Mouse (Mus musculus) sigmoid colon, adult 10 weeks (tissue): ENCODE data around the gene Dck. TPM values are rescaled to one million over a fixed set of nuclear protein-coding genes. Genes with fewer than 3 reads are reported as not detected.

ENCODE experiments used
- polyA plus RNA-seq: library from polyadenylated mRNA; stranded (reverse); fragments of 350-450 nt; fragmentation: Illumina TruSeq; extraction: RNeasy Lipid Tissue Mini Kit (QIAGEN cat#74804); gene quantifications from one replicate; pipeline ENCODE4 v1.2.3, GENCODE M21; 2014; ENCODE audit warnings: low read depth, low replicate concordance

The Dck gene
- polyA plus RNA-seq: 27.9 TPM

DNA sequence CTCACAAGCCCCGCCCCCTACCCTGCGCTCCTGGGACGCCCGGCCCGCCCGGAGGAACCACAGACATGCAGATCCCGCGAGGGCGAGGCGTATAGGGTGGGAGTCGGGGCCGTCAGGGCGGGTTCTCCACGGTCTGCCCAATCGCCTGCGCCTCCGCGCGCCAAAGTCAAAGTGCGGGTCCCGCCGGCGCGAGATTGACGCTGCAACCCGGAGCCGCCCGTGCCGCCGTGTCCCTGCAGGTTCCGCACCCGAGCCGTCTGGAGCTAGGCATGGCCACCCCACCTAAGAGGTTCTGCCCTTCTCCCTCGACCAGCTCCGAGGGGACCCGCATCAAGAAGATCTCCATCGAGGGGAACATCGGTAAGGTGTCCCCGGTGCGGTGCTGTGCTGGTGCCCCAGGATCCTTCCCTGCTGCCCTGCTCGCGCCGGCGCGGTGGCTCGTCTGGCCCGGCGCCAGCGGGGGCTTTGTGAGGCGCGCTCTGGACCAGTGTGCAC is at the start of gene Dck:
Gene Dck (plus strand): TSS at position 10 of the 495 bp plus-strand sequence.

DNA sequence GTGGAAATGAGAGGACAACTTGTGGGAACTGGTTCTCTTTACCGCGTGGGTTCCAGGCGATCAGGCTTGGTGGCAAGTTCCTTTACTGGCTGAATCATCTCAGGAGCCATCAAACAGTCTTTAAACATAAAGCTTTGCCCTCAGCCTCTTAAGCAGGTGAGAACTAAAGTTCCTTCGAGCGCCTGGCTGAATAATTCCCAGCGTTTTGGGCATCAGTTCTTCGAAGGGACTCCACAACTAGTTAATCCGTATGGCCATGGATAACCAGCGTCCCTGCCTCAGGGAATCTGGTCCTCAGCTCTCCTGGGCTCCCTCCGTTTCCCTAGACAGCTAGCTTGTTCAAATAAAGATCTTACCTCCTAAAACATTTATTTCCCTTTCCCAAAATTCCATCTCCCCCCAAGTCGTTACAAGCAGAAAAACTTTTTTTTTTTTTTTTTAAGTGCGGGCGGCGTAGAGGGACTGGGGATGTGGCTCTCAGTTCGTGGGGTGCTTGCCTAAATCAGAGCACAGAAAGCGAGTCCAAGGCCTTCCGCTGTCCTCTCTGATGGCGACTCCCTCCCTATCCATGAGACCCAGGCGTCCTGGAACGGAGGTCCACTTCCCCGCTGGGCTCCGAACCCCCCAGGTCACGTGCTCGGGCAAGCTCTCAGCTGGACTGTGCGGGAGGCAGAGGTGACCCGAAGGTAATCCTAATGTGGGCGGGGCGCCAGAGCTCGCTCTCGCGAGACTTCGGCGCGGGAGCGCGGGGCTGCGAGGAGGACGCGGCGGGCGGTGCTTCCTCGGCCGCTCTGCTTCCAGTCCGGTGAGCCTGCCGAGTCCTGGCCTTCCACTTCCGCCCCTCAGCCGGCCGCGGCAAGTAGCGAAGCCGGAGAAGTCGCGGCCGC is 44.4 kb upstream of the Dck start, which contains the start of gene Mob1b:
Gene Mob1b (plus strand): TSS at position 740 of the 887 bp plus-strand sequence.

Other genes starting within 250 kb of the Dck start
- gene Jchain, start 237.1 kb upstream of the Dck start, polyA plus RNA-seq: 1,250 TPM
- gene Utp3, start 210.5 kb upstream of the Dck start, polyA plus RNA-seq: 65.0 TPM
- 48.8 TPM for gene Rufy3, start 200.0 kb upstream of the Dck start, polyA plus RNA-seq
- 211 TPM for gene Grsf1, start 88.8 kb upstream of the Dck start, polyA plus RNA-seq
- 177 TPM for gene Mob1b, start 44.1 kb upstream of the Dck start, polyA plus RNA-seq
- 46.7 TPM for gene Slc4a4, start 121.8 kb downstream of the Dck start, polyA plus RNA-seq